Mouse (Mus musculus) adrenal gland, adult 8-10 months (tissue): ENCODE data around the gene Mertk. TPM values are rescaled to one million over a fixed set of nuclear protein-coding genes. Genes with fewer than 3 reads are reported as not detected.

Source experiments
- DNase-seq: peaks from one replicate; pipeline ENCODE4 v3.0.0; 2022
- total RNA-seq, 4 experiments: library from RNA; stranded (reverse); gene quantifications; 2 replicates each; pipeline ENCODE4 v1.2.4; 2022

The Mertk gene
- total RNA-seq, 4 experiments from 2014 or later: 9.6 to 19.3 (median 12.6) TPM

GRCm38 (mm10) chr2:128820631-128821030 lies 121.9 kb downstream of the Mertk start:
- DNase-seq: no peak

- no peak for DNase-seq
These were observed 125.1 kb downstream of the Mertk start for GRCm38 (mm10) chr2:128823893-128824292.

GRCm38 (mm10) chr2:128827787-128828186 lies 129.0 kb downstream of the Mertk start:
- no peak for DNase-seq

GRCm38 (mm10) chr2:128832611-128833010 lies 133.9 kb downstream of the Mertk start:
- no peak for DNase-seq

- no peak for DNase-seq
These were observed 134.3 kb downstream of the Mertk start for GRCm38 (mm10) chr2:128833035-128833434.

GRCm38 (mm10) chr2:128833435-128833834 lies 134.7 kb downstream of the Mertk start:
- DNase-seq: no peak

- DNase-seq: no peak
These were observed 138.8 kb downstream of the Mertk start for GRCm38 (mm10) chr2:128837531-128837930.

GRCm38 (mm10) chr2:128838611-128839010 lies 139.9 kb downstream of the Mertk start:
- DNase-seq: no peak

- DNase-seq: no peak
These were observed 140.7 kb downstream of the Mertk start for GRCm38 (mm10) chr2:128839501-128839900.

- no peak for DNase-seq
These were observed 143.7 kb downstream of the Mertk start for GRCm38 (mm10) chr2:128842437-128842836.

GRCm38 (mm10) chr2:128850036-128850435 lies 151.3 kb downstream of the Mertk start:
- no peak for DNase-seq

Other genes starting within 250 kb of the Mertk start
- not detected for gene Spdye4c, start 107.7 kb upstream of the Mertk start, total RNA-seq
- 100 to 1,000 TPM in 1 of 4 experiments, 10 to 100 TPM in 3; 68.0 to 107 (median 76.9) TPM for gene Anapc1, start 11.6 kb upstream of the Mertk start, total RNA-seq
- 10 to 100 TPM; 40.4 to 47.4 (median 44.1) TPM for gene Tmem87b, start 119.2 kb downstream of the Mertk start, total RNA-seq
- gene Fbln7, start 164.0 kb downstream of the Mertk start, total RNA-seq: 1 to 10 TPM; 6.1 to 8.3 (median 7.1) TPM
- gene Zc3h8, start 245.1 kb downstream of the Mertk start, total RNA-seq: 1 to 10 TPM; 3.5 to 5.3 (median 3.9) TPM